Mouse (Mus musculus) urinary bladder, postnatal 4 days (tissue): ENCODE results near the gene Kiss1.

Experiments used
- DNase-seq, 2 experiments: peaks; one replicate each; pipeline ENCODE4 v3.0.0; 2021 to 2022; ENCODE audit warnings: low spot score in 2 of 2

Kiss1 gene

DNA sequence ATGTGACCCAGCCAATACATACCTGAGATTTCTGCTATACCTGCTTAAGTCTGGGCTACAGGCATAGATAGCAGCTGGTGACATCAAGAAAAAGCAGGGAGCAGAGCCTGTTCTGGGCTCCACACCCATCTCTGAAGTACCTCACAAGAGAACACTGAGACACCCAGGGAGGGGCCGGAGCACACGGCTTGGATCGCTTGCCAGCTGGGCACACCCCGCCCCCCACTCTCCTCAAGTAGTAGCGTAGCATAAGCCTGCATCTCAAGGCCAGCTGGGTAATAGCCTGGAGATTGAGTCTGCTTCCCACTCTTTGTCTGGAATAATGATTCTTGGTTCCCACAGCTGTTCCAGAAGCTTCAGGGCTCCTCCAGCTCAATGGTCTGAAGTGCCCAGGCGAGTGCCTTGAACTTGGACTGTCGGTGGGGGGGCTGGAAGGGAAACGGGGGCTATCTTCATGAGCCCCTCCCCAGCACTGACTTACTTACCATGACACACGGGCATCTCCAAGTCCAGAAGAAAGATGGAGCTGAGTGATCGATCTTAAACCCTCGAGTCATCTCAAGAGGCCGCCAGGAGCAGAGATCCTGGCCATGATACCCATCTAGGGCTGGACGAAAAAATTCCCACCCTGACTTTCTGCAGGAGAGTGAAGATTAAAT is at the start of gene Kiss1:
Kiss1 (plus strand) TSS at position 609 of the 659 bp plus-strand sequence.
- no peak for DNase-seq

DNA sequence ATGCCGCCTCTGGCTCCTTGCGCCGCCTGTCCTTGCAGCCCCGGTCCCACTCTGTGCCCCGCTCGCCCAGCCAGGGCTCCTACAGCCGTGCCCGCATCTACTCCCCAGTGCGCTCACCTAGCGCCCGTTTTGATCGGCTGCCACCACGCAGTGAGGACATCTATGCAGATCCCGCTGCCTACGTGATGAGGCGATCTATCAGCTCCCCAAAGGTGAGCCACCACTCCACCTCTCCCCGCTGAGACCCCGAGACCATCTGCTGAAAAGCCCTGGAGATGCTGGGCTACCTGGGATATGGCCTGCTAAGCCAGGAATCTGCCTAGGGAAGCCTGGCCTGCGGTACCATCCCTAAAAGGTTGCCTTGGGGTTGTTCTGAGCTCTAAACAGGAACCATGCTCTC is 47.5 kb upstream of the Kiss1 start:
- no peak for DNase-seq

GRCm38 (mm10) chr1:133276983-133277382 is 44.7 kb upstream of the Kiss1 start:
- no peak for DNase-seq

GRCm38 (mm10) chr1:133278539-133278938 is 43.1 kb upstream of the Kiss1 start:
- no peak for DNase-seq

DNA sequence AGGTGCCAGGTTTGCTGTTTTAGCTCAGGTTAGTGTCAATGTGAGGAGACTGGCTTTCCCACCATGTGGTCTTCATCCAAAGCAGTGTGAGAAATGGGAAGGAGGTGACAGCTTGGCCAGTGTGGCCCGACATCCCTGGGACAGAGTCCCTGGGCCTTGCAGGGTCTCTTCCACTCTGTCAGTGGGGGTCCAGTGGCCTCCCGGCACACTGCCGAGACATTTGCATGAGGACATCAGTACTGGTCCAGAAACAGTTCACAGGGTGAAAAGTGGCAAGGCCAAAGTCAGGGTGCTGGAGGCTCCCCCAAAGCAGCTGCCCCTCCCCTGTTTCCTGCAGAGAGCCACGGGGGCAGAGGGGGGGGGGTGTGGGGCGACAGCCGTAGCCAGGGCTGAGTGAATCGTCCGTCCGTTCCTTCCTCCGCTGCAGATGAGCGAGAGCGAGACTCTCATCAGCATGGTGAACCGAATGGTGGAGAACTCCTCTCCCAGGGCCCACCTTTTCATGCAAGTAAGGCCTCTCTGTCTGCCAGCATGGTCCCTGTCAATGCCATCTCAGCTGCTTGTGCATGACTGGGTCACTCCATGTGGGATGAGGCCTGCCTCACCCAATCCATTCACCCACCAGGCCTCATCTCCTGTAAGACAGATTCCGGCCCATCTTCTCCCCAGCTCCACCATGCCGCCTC is 42.6 kb upstream of the Kiss1 start:
- no peak for DNase-seq

DNA sequence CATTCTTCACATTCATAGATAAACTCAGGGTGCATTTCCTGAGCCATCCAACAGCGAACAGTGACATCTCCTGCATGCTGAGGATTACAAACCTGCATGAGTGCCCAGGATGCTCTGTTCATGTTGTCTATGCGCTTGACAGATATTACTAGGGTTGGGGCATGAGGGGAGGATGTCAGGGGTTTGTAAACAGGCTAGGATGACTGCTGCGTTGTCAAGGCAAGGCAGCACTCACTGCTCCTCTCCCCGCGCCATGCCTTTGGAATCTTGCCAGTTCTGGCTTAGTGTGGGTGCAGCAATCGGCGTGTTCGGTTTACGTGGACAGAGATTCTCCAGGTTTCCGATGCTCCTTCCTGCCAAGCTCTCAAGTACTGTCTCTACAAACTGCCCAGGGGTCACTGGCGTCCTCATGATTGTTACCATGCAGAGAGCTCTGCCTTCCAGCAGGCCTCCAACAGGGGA is 42.0 kb upstream of the Kiss1 start:
- no peak for DNase-seq

GRCm38 (mm10) chr1:133280537-133280936 is 41.1 kb upstream of the Kiss1 start:
- no peak for DNase-seq

DNA sequence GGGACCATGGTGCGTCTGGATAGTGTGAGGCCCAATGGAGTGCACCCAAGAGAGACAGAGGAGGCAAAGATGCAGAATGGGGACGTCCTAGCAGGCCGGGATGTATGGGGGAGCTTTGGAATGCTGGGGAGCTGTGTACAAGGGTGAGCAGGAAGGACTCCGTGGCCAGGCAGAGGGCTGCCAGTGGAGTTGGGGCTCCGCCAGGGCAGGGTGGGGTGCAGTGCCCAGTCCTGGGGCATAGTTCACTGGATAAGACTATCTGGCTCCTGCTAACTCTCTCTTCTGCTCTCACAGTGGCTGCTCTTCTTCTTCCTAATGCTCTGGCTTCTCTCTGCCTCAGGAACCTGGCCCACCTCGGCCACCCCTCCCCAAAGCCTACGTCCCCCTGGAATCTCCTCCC is 35.8 kb upstream of the Kiss1 start:
- DNase-seq, result no peak

DNA sequence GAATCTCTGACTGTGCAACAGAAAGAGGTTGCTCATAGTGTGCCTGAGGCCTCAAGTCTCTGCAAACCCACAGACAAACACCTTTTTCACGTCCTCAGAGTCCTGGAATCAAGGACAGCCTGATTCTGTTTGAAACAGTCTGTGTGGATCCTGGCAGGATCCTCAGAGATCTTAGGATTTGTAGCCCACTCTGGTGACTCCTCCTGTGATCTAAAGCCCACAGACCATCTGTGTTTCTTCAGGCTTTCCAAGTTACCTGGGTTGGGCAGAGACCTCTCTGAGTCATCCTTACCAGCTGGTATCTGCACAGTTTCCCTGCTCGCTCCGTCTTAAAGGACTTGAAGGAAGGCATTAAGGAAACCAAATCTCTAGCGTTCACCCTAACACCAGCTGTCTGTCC is 34.6 kb upstream of the Kiss1 start:
- DNase-seq, result no peak

DNA sequence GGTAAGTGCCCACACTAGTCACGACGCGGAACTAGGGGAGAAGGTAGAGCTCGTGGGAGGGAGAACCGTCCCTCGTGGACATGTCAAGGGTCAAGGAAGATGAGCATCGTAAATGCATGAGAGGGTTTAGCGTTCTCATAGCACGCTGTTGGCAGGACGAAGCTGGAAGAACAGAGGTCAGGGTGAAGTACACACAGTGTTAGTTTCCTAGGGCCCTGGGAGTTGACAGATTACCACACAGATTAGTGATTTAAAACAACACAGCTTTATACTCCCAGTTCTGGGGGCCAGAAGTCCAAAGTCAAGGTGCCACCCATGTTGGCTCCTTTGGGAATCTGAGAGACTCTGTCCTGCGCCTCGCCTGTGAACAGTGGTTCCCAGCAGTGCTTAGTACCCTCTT is 33.8 kb upstream of the Kiss1 start:
- DNase-seq, result no peak

GRCm38 (mm10) chr1:133291888-133292287 is 29.8 kb upstream of the Kiss1 start:
- DNase-seq, result no peak

GRCm38 (mm10) chr1:133292608-133293007 is 29.1 kb upstream of the Kiss1 start:
- DNase-seq, result no peak

- DNase-seq, result peak in 1 of 2 experiments; percentile 39
Measured at GRCm38 (mm10) chr1:133296376-133296775, 25.3 kb upstream of the Kiss1 start.

DNA sequence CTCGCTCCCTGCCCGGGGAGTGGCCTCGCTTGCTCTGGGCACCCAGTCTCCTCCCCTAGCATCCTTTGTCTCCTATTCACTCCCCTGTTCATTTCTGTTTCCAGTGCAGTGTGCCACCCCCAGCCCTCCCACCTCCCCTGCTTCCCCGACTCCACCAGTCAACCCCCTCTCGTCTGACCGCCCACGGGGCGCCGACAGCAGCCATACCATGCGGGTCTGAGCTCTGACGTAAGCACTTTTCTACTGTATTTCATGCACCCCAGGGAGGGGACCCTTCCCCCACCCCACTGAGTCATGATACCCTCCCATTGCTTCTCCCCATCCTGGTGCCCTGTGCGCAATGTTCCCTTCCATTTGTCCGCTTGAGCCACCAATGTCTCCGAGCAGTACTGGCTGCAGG is 22.9 kb upstream of the Kiss1 start:
- no peak for DNase-seq

- no peak for DNase-seq
Measured at GRCm38 (mm10) chr1:133302540-133302939, 19.1 kb upstream of the Kiss1 start.

DNA sequence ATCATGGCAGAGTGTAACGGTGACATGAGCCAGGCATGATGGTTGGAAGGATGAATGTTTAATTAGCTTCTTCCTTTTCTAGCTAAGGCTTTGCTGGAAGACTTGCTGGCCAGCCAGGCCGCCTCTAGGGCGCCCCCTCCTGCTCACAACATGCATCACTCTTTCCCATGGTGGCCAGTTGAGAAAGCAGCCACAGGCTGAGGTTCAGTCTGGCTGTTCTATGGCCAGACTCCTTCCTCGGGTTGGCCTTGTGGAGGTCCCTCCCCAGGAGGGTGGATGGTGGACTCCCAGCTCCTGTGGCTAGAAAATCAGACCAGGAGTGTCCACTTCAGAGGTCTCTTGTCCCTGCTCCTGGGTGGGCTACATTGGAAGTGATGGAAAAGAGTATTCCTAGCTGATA is 14.8 kb upstream of the Kiss1 start:
- peak; percentile 75 to 79 for DNase-seq

DNA sequence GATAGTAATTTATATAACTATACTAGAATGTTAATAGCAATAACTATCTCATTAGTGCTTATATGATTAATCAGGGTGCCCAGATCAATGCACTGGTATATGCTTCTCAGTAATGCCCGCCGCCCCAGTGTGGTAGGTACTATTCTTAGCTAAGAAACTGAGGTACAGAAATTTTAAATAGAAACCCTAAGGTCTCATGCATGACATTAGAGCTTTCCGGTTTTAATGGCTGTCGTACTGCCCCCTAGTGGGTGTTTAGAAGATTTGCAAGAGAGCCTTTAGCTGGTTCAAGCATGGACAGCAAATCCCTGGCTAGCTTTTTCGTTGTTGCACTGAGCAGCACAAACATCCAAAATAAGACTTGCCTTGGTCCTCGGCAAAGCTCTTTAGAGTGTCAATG is 14.4 kb upstream of the Kiss1 start:
- no peak for DNase-seq

DNA sequence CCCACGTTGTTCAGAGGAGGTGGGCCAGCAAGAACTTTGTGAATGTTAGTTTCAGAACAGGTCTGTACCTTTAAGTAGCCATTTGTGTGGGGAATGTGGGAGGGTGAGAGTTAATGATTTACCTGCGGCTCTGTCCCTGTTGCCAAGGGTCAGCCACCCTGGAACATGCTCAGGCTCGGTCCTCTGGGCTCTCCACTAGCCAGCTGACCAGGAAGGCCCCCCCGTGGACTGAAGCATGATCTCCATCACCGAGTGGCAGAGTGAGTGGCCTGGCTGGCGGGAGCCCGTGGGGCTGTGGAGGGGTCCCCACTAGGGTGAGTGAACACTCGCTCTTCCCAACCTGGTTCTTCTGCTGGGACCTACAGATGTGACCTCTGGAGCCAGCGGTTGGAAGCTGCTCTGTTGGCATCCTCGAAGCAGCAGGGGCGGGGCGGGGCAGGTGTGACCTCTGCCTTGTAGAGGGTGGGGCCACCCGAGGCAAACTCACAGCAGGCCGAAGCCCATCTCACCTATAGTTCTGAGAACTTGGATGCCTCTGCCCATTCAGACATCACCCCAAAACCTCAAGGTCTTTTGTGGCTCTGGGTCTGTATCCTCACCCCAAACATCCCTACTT is 11.9 kb upstream of the Kiss1 start, which contains the start of gene Golt1a:
Golt1a (plus strand) TSS at position 149 of the 616 bp plus-strand sequence.
- no peak for DNase-seq

- DNase-seq, result no peak
Measured at GRCm38 (mm10) chr1:133311240-133311639, 10.4 kb upstream of the Kiss1 start.

- no peak for DNase-seq
Measured at GRCm38 (mm10) chr1:133311946-133312345, 9.7 kb upstream of the Kiss1 start.

DNA sequence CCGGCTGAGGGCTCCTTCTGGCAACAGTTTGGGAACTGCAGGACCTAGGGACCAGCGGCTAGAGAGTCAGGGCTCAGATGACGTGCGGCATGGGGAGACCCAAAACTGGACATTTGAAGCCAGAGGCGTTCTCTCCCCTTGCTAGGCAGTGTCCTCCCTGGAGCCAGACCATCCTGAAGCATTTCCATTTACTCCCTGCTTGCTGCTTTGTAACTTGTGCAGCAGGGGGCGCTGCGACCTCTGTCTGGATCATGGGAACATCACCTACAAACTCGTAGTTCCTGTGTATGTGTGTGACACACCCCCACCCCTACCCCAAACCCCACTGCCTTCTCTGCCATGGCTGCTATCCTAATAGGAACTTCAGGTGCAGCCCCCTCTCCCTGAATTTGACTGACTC is 7.3 kb upstream of the Kiss1 start:
- DNase-seq, result no peak

- no peak for DNase-seq
Measured at GRCm38 (mm10) chr1:133315775-133316174, 5.9 kb upstream of the Kiss1 start.

DNA sequence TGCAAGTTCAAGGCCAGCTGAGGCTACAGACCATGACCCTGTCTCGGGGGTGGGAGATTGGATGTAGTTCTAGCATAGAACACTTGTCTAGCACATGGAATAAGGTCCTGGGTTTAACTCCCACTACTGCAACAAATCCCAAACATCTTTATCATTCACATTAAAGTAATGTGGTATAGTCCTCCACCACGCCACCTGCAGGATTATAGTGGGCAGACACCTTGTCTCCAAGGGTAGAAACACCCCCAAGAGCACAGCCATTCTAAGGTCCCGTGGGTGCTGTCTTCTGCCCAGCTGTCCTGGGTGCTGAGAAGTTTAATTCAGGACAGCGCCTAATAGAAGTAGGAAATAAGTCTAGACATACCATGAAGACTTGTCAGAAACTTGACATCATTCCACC is 5.1 kb upstream of the Kiss1 start:
- no peak for DNase-seq
